Mouse (Mus musculus) intestine, embryonic 16.5 days (tissue): ENCODE results near the gene Rbbp4. TPM values are rescaled to one million over a fixed set of nuclear protein-coding genes. Genes with fewer than 3 reads are reported as not detected.

Source experiments
- ATAC-seq: fragments of 200-750 bp; cut with Nextera tagmentation; 2 replicates; pipeline ENCODE4 v1.8.0; 2017; ENCODE audit warnings: moderate TSS enrichment, moderate library complexity
- H3K27ac ChIP-seq: fragments of 300-500 bp; sonication (generic); 2 replicates; pipeline ENCODE4 v1.5.1; 2014; ENCODE audit warnings: mild to moderate bottlenecking, low read length
- H3K27me3 ChIP-seq: fragments of 300-500 bp; sonication (generic); replicated peaks from 2 replicates; pipeline ENCODE4 v1.6.1; 2014; ENCODE audit warnings: low read length, control low read depth, mixed read lengths; ENCODE audit not compliant: control insufficient read depth, insufficient read depth
- H3K36me3 ChIP-seq: fragments of 300-500 bp; sonication (generic); 2 replicates; pipeline ENCODE4 v1.6.1; 2014; ENCODE audit warnings: low read length, control low read depth; ENCODE audit not compliant: control insufficient read depth, insufficient read depth
- H3K4me1 ChIP-seq: fragments of 300-500 bp; sonication (generic); 2 replicates; pipeline ENCODE4 v1.6.1; 2014; ENCODE audit warnings: low read length, control low read depth, mixed read lengths; ENCODE audit not compliant: control insufficient read depth, insufficient read depth
- H3K4me2 ChIP-seq: fragments of 300-500 bp; sonication (generic); 2 replicates; pipeline ENCODE4 v1.6.1; 2014; ENCODE audit warnings: low read depth, low read length, control low read depth
- H3K4me3 ChIP-seq: fragments of 300-500 bp; sonication (generic); 2 replicates; pipeline ENCODE4 v1.5.1; 2014; ENCODE audit warnings: mild to moderate bottlenecking, low read length
- H3K9ac ChIP-seq: fragments of 300-500 bp; sonication (generic); 2 replicates; pipeline ENCODE4 v1.6.1; 2014; ENCODE audit warnings: low read depth, low read length
- H3K9me3 ChIP-seq: fragments of 300-500 bp; sonication (generic); 2 replicates; pipeline ENCODE4 v1.6.1; 2016; ENCODE audit warnings: low read length, control low read depth; ENCODE audit not compliant: control insufficient read depth
- WGBS: fragments of 180-500 bp; shearing (Covaris S2); extraction: QIAGEN DNeasy Blood & Tissue Kit; methylation state at CpG from one replicate; pipeline ENCODE4 v1.1.7; 2014; 5-methylcytosine and 5-hydroxymethylcytosine counted together
- polyA plus RNA-seq: library from polyadenylated mRNA; unstranded; fragments of >200 nt; fragmentation: Nextera tagmentation; extraction: Ambion mirVana; gene quantifications from 2 replicates; pipeline ENCODE4 v1.2.1, GENCODE M21; 2015

Gene Rbbp4
- polyA plus RNA-seq, 1 experiment from 2014 or later = 297 TPM

DNA sequence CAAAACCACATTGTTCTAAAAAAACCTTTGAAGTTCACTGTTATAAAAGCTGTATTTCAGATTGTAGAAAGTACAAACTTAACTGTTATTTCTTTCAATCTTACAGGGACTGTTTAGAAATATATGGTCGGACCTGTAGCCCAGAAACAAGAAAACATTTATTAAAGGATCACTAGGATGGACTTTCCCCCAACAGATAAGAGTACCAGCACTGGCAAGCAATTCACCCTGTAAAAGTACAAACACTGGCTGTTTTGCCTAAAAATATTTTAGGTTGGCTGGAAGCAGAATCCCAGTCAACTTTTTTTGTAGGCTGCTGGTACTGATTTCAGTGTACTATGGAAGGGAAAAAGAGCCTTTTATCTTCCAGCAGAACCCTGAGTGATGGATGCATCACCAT is 27.2 kb downstream of the Rbbp4 start:
- no peak overlapping the region for H3K9ac ChIP-seq
- H3K4me1 ChIP-seq = 0 out of 2 replicates have a peak, but pooled peaks cover 4% of the 10 kb centered on the region
- H3K27me3 ChIP-seq = no peaks in the 10 kb centered on the region
- no peak overlapping the region for H3K4me3 ChIP-seq
- H3K9me3 ChIP-seq = no peaks in the 10 kb centered on the region
- H3K27ac ChIP-seq = no peak overlapping the region
- no peak overlapping the region for H3K4me2 ChIP-seq
- ATAC-seq = no peak
- WGBS = 78% methylated on average over 1 of the region's 1 CpGs
- peaks cover 2% of the 10 kb centered on the region; the same call in 1 of the 2 replicates for H3K36me3 ChIP-seq

GRCm38 (mm10) chr4:129304306-129304705 is 30.9 kb downstream of the Rbbp4 start:
- H3K9me3 ChIP-seq = no peaks in the 10 kb centered on the region
- no peak overlapping the region for H3K4me2 ChIP-seq
- 0 out of 2 replicates have a peak, but pooled peaks cover 4% of the 10 kb centered on the region for H3K4me1 ChIP-seq
- peaks cover 2% of the 10 kb centered on the region; the same call in 1 of the 2 replicates for H3K36me3 ChIP-seq
- WGBS = 44% methylated on average over 1 of the region's 1 CpGs
- no peak overlapping the region for H3K4me3 ChIP-seq
- H3K27ac ChIP-seq = no peak overlapping the region; the same call in 1 of the 2 replicates
- ATAC-seq = 0 out of 2 replicates have a peak, but pooled peaks have one; percentile 46
- no peaks in the 10 kb centered on the region for H3K27me3 ChIP-seq
- no peak overlapping the region for H3K9ac ChIP-seq

DNA sequence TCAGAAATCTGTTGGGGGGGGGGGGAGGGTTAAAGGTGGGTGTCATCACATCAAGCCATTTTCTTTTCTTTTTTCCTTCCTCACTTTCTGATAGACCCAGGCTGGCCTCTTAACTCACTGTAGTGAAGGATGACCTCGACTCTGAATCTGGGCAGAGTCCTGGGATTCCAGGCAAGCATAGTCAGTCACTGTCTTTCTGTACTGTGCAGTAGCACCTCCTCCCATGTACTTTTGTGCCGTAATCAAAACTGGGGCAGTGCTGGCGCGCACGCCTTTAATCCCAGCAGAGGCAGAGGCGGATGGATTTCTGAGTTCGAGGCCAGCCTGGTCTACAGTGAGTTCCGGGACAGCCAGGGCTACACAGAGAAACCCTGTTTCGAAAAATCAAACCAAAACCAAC is 31.4 kb downstream of the Rbbp4 start:
- no peak for ATAC-seq

GRCm38 (mm10) chr4:129303401-129303800 is 31.8 kb downstream of the Rbbp4 start:
- 0 out of 2 replicates have a peak, but pooled peaks cover 4% of the 10 kb centered on the region for H3K4me1 ChIP-seq
- no peak overlapping the region for H3K4me2 ChIP-seq
- no peaks in the 10 kb centered on the region for H3K9me3 ChIP-seq
- WGBS = 71% methylated on average over 5 of the region's 5 CpGs
- H3K4me3 ChIP-seq = no peak overlapping the region
- no peak overlapping the region for H3K9ac ChIP-seq
- H3K36me3 ChIP-seq = peaks cover 2% of the 10 kb centered on the region; the same call in 1 of the 2 replicates
- no peaks in the 10 kb centered on the region for H3K27me3 ChIP-seq
- no peak overlapping the region for H3K27ac ChIP-seq
- no peak for ATAC-seq

More for the DNA sequence above, 31.4 kb downstream of the Rbbp4 start:
- Histone ChIP-seq H3K9ac (no peak overlapping the region), H3K36me3 (peaks cover 2% of the 10 kb centered on the region; the same call in 1 of the 2 replicates), H3K27ac (no peak overlapping the region), H3K27me3 (no peaks in the 10 kb centered on the region), H3K4me3 (no peak overlapping the region), H3K9me3 (no peaks in the 10 kb centered on the region), H3K4me2 (no peak overlapping the region), H3K4me1 (0 out of 2 replicates have a peak, but pooled peaks cover 4% of the 10 kb centered on the region)
- 82% methylated on average over 9 of the region's 9 CpGs for WGBS

DNA sequence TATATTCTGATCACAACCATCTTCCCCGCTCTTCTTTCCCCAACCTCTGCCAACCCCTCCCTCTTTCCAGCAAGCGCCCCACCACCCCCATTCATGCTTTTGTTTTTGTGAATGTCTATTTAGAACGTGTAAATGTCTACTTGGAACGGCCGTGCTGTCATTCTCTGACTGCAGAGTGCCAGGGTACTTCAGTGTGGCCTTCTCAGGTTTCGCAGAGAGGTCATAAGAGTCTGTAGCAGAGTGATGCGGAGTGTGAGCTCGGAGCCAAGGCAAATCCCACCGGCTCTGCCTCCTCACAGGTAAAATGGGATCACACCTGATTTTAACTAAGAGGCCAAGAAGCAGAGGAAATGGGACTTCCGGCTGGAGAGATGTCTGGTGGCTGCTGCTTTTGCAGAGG is 36.0 kb downstream of the Rbbp4 start:
- no peaks in the 10 kb centered on the region for H3K36me3 ChIP-seq
- no peak for ATAC-seq
- no peaks in the 10 kb centered on the region for H3K27me3 ChIP-seq
- H3K4me2 ChIP-seq = no peak overlapping the region
- H3K9ac ChIP-seq = no peak overlapping the region
- no peaks in the 10 kb centered on the region for H3K9me3 ChIP-seq
- H3K4me3 ChIP-seq = no peak overlapping the region
- 61% methylated on average over 10 of the region's 10 CpGs for WGBS
- H3K4me1 ChIP-seq = peaks cover 7% of the 10 kb centered on the region; the same call in 1 of the 2 replicates
- no peak overlapping the region for H3K27ac ChIP-seq

GRCm38 (mm10) chr4:129297724-129298123 is 37.4 kb downstream of the Rbbp4 start:
- no peak overlapping the region for H3K4me2 ChIP-seq
- WGBS = 62% methylated on average over 4 of the region's 4 CpGs
- no peak overlapping the region for H3K4me3 ChIP-seq
- peak overlapping the region; percentile 17; the same call in 1 of the 2 replicates for H3K27ac ChIP-seq
- ATAC-seq = peak; percentile 40; the same call in 1 of the 2 replicates
- peaks cover 5% of the 10 kb centered on the region; the same call in 1 of the 2 replicates for H3K4me1 ChIP-seq
- H3K36me3 ChIP-seq = no peaks in the 10 kb centered on the region
- no peaks in the 10 kb centered on the region for H3K9me3 ChIP-seq
- H3K27me3 ChIP-seq = no peaks in the 10 kb centered on the region
- H3K9ac ChIP-seq = no peak overlapping the region

GRCm38 (mm10) chr4:129296066-129296465 is 39.1 kb downstream of the Rbbp4 start:
- no peak overlapping the region for H3K4me2 ChIP-seq
- H3K9me3 ChIP-seq = no peaks in the 10 kb centered on the region
- H3K27ac ChIP-seq = no peak overlapping the region
- no peaks in the 10 kb centered on the region for H3K36me3 ChIP-seq
- no peak overlapping the region for H3K9ac ChIP-seq
- H3K27me3 ChIP-seq = no peaks in the 10 kb centered on the region
- H3K4me3 ChIP-seq = no peak overlapping the region
- WGBS = 64% methylated on average over 7 of the region's 7 CpGs
- peaks cover 5% of the 10 kb centered on the region; the same call in 1 of the 2 replicates for H3K4me1 ChIP-seq
- ATAC-seq = no peak

DNA sequence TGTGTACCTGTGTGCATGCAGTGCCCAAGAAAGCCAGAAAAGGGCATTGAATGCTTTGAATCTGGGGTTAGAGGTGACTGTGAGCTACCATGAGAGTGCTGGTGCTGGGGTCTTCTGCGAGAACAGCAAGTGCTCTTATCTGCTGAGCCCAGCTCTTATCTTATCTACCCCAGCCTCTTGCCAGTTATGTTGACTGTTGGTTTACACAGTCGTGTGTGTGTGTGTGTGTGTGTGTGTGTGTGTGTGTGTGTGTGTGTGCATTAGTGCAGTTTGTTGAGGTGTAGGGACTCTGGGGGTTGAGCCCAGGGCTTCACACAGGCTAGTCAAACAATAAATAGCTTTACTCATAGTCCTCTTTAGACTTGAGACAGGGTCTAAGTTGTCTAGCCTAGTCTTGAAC is 40.0 kb downstream of the Rbbp4 start:
- H3K36me3 ChIP-seq = no peaks in the 10 kb centered on the region
- peaks cover 5% of the 10 kb centered on the region; the same call in 1 of the 2 replicates for H3K4me1 ChIP-seq
- no peaks in the 10 kb centered on the region for H3K9me3 ChIP-seq
- ATAC-seq = no peak
- 40% methylated on average over 2 of the region's 2 CpGs for WGBS
- no peaks in the 10 kb centered on the region for H3K27me3 ChIP-seq
- no peak overlapping the region for H3K9ac ChIP-seq
- H3K4me2 ChIP-seq = no peak overlapping the region
- H3K4me3 ChIP-seq = no peak overlapping the region
- H3K27ac ChIP-seq = no peak overlapping the region

DNA sequence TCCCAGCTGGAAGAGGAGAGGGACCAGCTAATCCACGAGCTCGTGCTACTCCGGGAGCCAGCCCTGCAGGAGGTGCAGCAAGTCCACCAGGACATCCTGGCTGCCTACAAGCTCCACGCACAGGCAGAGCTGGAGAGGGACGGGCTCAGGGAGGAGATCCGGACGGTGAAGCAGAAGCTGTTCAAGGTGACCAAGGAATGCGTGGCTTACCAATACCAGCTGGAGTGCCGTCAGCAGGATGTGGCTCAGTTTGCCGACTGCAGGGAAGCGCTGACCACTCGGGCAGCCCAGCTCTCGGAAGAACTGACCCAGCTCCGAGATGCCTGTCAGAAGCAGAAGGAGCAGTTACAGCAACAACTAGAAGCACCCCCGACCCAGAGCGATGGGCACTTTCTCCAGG is 41.5 kb downstream of the Rbbp4 start:
- 42% methylated on average over 16 of the region's 16 CpGs for WGBS
- Histone ChIP-seq H3K9ac (no peak overlapping the region; the same call in 1 of the 2 replicates), H3K36me3 (no peaks in the 10 kb centered on the region), H3K27ac (no peak overlapping the region), H3K9me3 (no peaks in the 10 kb centered on the region), H3K4me2 (no peak overlapping the region), H3K27me3 (no peaks in the 10 kb centered on the region), H3K4me1 (peaks cover 5% of the 10 kb centered on the region; the same call in 1 of the 2 replicates), H3K4me3 (no peak overlapping the region)
- ATAC-seq = no peak

- Histone ChIP-seq H3K27ac (no peak overlapping the region), H3K27me3 (no peaks in the 10 kb centered on the region), H3K4me1 (peaks cover 3% of the 10 kb centered on the region; the same call in 1 of the 2 replicates), H3K36me3 (no peaks in the 10 kb centered on the region), H3K4me3 (no peak overlapping the region), H3K9ac (no peak overlapping the region), H3K9me3 (no peaks in the 10 kb centered on the region), H3K4me2 (no peak overlapping the region)
- 64% methylated on average over 7 of the region's 7 CpGs for whole genome bisulfite sequencing
- no peak for ATAC-seq
Measured at GRCm38 (mm10) chr4:129292831-129293230, 42.3 kb downstream of the Rbbp4 start.
